Mouse (Mus musculus) forebrain, embryonic 14.5 days (tissue): ENCODE results near the gene Gstm1. TPM values are rescaled to one million over a fixed set of nuclear protein-coding genes. Genes with fewer than 3 reads are reported as not detected.

Experiments used
- ATAC-seq: fragments of 200-750 bp; cut with Nextera tagmentation; 2 replicates; pipeline ENCODE4 v1.8.0; 2017; ENCODE audit warnings: mild to moderate bottlenecking, moderate library complexity
- DNase-seq: peaks from one replicate; pipeline ENCODE4 v3.0.0-alpha.2; 2015; ENCODE audit warnings: low spot score
- H3K27ac ChIP-seq: fragments of 300-500 bp; sonication (generic); 2 replicates; pipeline ENCODE4 v1.5.1; 2014; ENCODE audit warnings: low read depth, mild to moderate bottlenecking, control low read depth, low read length, moderate library complexity
- H3K27me3 ChIP-seq: fragments of 300-500 bp; sonication (generic); replicated peaks from 2 replicates; pipeline ENCODE4 v1.6.1; 2014; ENCODE audit warnings: low read length, control low read depth, mixed read lengths; ENCODE audit not compliant: control insufficient read depth, insufficient read depth
- H3K36me3 ChIP-seq: fragments of 300-500 bp; sonication (generic); 2 replicates; pipeline ENCODE4 v1.6.1; 2014; ENCODE audit warnings: low read length, control low read depth; ENCODE audit not compliant: control insufficient read depth, insufficient read depth
- H3K4me1 ChIP-seq: fragments of 300-500 bp; sonication (generic); 2 replicates; pipeline ENCODE4 v1.6.1; 2014; ENCODE audit warnings: antibody characterized with exemption, low read length, control low read depth; ENCODE audit not compliant: control insufficient read depth, insufficient read depth
- H3K4me2 ChIP-seq: fragments of 300-500 bp; sonication (generic); 2 replicates; pipeline ENCODE4 v1.6.1; 2014; ENCODE audit warnings: mild to moderate bottlenecking, control low read depth, low read length
- H3K4me3 ChIP-seq: fragments of 300-500 bp; sonication (generic); 2 replicates; pipeline ENCODE4 v1.5.1; 2014; ENCODE audit warnings: low read depth, low read length, control low read depth
- H3K9ac ChIP-seq: fragments of 300-500 bp; sonication (generic); 2 replicates; pipeline ENCODE4 v1.6.1; 2014; ENCODE audit warnings: mild to moderate bottlenecking, low read length, control low read depth, moderate library complexity
- H3K9me3 ChIP-seq: fragments of 300-500 bp; sonication (generic); replicated peaks from 2 replicates; pipeline ENCODE4 v1.6.1; 2016; ENCODE audit warnings: low read length, control low read depth, mixed read lengths; ENCODE audit not compliant: control insufficient read depth
- WGBS: fragments of 180-500 bp; shearing (Covaris S2); extraction: QIAGEN DNeasy Blood & Tissue Kit; methylation state at CpG from one replicate; pipeline ENCODE4 v1.1.7; 2014; 5-methylcytosine and 5-hydroxymethylcytosine counted together
- polyA plus RNA-seq: library from polyadenylated mRNA; unstranded; fragments of >200 nt; fragmentation: Nextera tagmentation; extraction: Ambion mirVana; gene quantifications from 2 replicates; pipeline ENCODE4 v1.2.1, GENCODE M21; 2014

Gstm1 gene
- polyA plus RNA-seq = 50.5 and 65.0 TPM in 2 replicates

GRCm38 (mm10) chr3:108017473-108018189, at the start of gene Gstm1:
TSS of gene Gstm1 (minus strand) at chr3:108017973.
- WGBS = under 1% methylated on average over 31 of the region's 31 CpGs
- DNase-seq = peak; percentile 97
- H3K27me3 ChIP-seq = no peaks in the 10 kb centered on the region
- H3K9me3 ChIP-seq = no peaks in the 10 kb centered on the region
- no peaks in the 10 kb centered on the region for H3K36me3 ChIP-seq
- peak; percentile 96 for ATAC-seq
- peak within 1 kb of the TSS; percentile 36 for H3K4me3 ChIP-seq
- H3K9ac ChIP-seq = peak within 1 kb of the TSS; percentile 56
- H3K4me1 ChIP-seq = 0 out of 2 replicates have a peak, but pooled peaks cover 2% of the 10 kb centered on the region
- peak within 1 kb of the TSS; percentile 81 for H3K4me2 ChIP-seq
- peak within 1 kb of the TSS; percentile 50; the same call in 1 of the 2 replicates for H3K27ac ChIP-seq

GRCm38 (mm10) chr3:108067370-108067934, 49.7 kb upstream of the Gstm1 start:
- no peak for ATAC-seq
- no peak overlapping the region for H3K9ac ChIP-seq
- WGBS = 68% methylated on average over 6 of the region's 6 CpGs

GRCm38 (mm10) chr3:108065551-108065950, 47.8 kb upstream of the Gstm1 start:
- no peaks in the 10 kb centered on the region for H3K36me3 ChIP-seq
- no peak for ATAC-seq
- 85% methylated on average over 9 of the region's 9 CpGs for WGBS

More at GRCm38 (mm10) chr3:108067370-108067934, 49.7 kb upstream of the Gstm1 start:
- Histone ChIP-seq H3K4me2 (no peak overlapping the region), H3K36me3 (peaks cover 4% of the 10 kb centered on the region; the same call in 1 of the 2 replicates), H3K4me1 (no peaks in the 10 kb centered on the region), H3K9me3 (no peaks in the 10 kb centered on the region), H3K4me3 (no peak overlapping the region), H3K27ac (no peak overlapping the region), H3K27me3 (no peaks in the 10 kb centered on the region)
- DNase-seq = no peak

GRCm38 (mm10) chr3:108064672-108065071, 46.9 kb upstream of the Gstm1 start:
- Histone ChIP-seq H3K36me3 (no peaks in the 10 kb centered on the region), H3K4me2 (no peak overlapping the region), H3K9ac (no peak overlapping the region), H3K27me3 (no peaks in the 10 kb centered on the region), H3K27ac (no peak overlapping the region), H3K9me3 (no peaks in the 10 kb centered on the region), H3K4me1 (no peaks in the 10 kb centered on the region), H3K4me3 (no peak overlapping the region)
- 77% methylated on average over 4 of the region's 4 CpGs for WGBS
- DNase-seq = no peak
- no peak for ATAC-seq

More at GRCm38 (mm10) chr3:108065551-108065950, 47.8 kb upstream of the Gstm1 start:
- no peak overlapping the region for H3K4me2 ChIP-seq
- no peak overlapping the region for H3K9ac ChIP-seq
- no peak for DNase-seq
- H3K27ac ChIP-seq = no peak overlapping the region
- no peaks in the 10 kb centered on the region for H3K27me3 ChIP-seq
- no peak overlapping the region for H3K4me3 ChIP-seq
- no peaks in the 10 kb centered on the region for H3K9me3 ChIP-seq
- no peaks in the 10 kb centered on the region for H3K4me1 ChIP-seq

GRCm38 (mm10) chr3:108062648-108063047, 44.9 kb upstream of the Gstm1 start:
- no peak overlapping the region for H3K4me2 ChIP-seq
- H3K36me3 ChIP-seq = no peaks in the 10 kb centered on the region
- DNase-seq (no peak), ATAC-seq (no peak)
- no peaks in the 10 kb centered on the region for H3K27me3 ChIP-seq
- H3K9ac ChIP-seq = no peak overlapping the region
- no peaks in the 10 kb centered on the region for H3K9me3 ChIP-seq
- H3K4me1 ChIP-seq = no peaks in the 10 kb centered on the region
- H3K27ac ChIP-seq = no peak overlapping the region
- H3K4me3 ChIP-seq = no peak overlapping the region
- WGBS = 81% methylated on average over 8 of the region's 8 CpGs

GRCm38 (mm10) chr3:108061420-108061819, 43.6 kb upstream of the Gstm1 start:
- 26% methylated on average over 7 of the region's 7 CpGs for WGBS
- ATAC-seq (no peak), DNase-seq (peak; percentile 92)
- no peaks in the 10 kb centered on the region for H3K4me1 ChIP-seq
- H3K4me2 ChIP-seq = no peak overlapping the region
- no peak overlapping the region for H3K4me3 ChIP-seq
- no peak overlapping the region for H3K9ac ChIP-seq
- H3K27ac ChIP-seq = no peak overlapping the region
- H3K36me3 ChIP-seq = no peaks in the 10 kb centered on the region
- no peaks in the 10 kb centered on the region for H3K27me3 ChIP-seq
- H3K9me3 ChIP-seq = no peaks in the 10 kb centered on the region

GRCm38 (mm10) chr3:108050493-108050892, 32.7 kb upstream of the Gstm1 start:
- 91% methylated on average over 5 of the region's 5 CpGs for WGBS
- no peak overlapping the region for H3K4me2 ChIP-seq
- no peaks in the 10 kb centered on the region for H3K27me3 ChIP-seq
- ATAC-seq = no peak
- no peaks in the 10 kb centered on the region for H3K9me3 ChIP-seq
- H3K36me3 ChIP-seq = no peaks in the 10 kb centered on the region
- H3K4me3 ChIP-seq = no peak overlapping the region
- DNase-seq = no peak
- no peak overlapping the region for H3K9ac ChIP-seq
- no peaks in the 10 kb centered on the region for H3K4me1 ChIP-seq
- no peak overlapping the region for H3K27ac ChIP-seq

GRCm38 (mm10) chr3:108048306-108048705, 30.5 kb upstream of the Gstm1 start:
- Histone ChIP-seq H3K9ac (no peak overlapping the region), H3K4me1 (peaks cover 6% of the 10 kb centered on the region; the same call in 1 of the 2 replicates), H3K36me3 (no peaks in the 10 kb centered on the region), H3K27me3 (no peaks in the 10 kb centered on the region), H3K9me3 (no peaks in the 10 kb centered on the region), H3K4me3 (no peak overlapping the region), H3K27ac (no peak overlapping the region), H3K4me2 (no peak overlapping the region)
- peak; percentile 13 for DNase-seq
- ATAC-seq = no peak
- WGBS = 67% methylated on average over 3 of the region's 3 CpGs
